ENCODE assay signal across 7 mouse cellular contexts in the genomic region with DNA sequence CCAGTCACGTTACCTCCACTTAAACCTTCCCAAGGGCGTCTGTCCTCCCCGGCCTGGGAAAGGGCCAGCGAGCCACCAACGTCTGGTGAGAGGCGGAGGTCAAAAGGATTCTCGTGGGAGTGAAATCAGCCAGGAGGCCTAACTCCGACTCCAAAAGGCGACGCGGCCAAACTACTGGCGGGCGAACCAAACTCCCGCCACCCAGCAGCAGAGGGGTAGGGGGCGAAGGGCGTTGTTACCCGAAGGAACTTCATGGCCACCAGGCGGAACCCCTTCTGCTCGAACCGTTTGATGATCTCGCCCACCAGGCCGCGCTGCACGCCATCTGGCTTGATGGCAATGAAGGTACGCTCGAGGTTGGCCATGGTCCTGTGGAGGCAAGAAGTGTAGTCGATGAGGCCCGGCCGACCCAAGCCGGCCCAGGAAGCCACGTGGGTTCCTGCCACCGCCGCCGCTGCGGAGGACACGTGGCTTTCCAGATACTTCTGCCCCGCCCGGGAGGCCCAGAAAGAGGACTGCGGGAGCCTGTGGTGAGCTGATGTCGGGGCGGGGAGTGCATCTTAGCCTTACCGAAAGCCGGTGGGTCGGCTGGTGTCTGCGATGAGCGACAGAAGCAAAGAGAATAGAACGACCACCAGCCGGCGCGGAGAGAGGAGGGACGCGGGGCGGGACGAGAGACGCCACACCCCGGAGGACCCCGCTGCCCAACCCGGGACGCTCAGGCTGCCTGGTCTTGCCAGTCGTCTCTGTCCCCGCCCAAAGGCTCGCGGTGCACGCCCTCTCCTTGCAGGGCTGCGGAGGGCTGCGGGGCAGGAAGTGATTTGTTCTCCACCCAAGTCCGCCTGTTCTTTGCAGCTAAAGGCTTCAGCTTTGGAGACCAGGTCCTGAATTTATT. TPM values are rescaled to one million over a fixed set of nuclear protein-coding genes. Genes with fewer than 3 reads are reported as not detected.
A peak's percentile ranks its signal among the peaks of the same experiment; 100 is the strongest.
DNase-seq lines count a peak whose midpoint lies in the region; ATAC-seq lines count a peak whose summit lies in the region.

No protein-coding gene starts in this region.

- H3K4me3 ChIP-seq in embryonic facial prominence, embryonic 10.5 days = peak overlapping the region; percentile 72
- peak overlapping the region; percentile 64 for H3K4me3 ChIP-seq in midbrain, embryonic 11.5 days (ENCODE audit: low read depth, low read length)

- no peaks in the 10 kb centered on the region for H3K9me3 ChIP-seq in embryonic facial prominence, embryonic 10.5 days
- no peaks in the 10 kb centered on the region for H3K9me3 ChIP-seq in midbrain, embryonic 11.5 days (ENCODE audit: control insufficient read depth, low read length)

- peaks cover 50% of the 10 kb centered on the region for H3K4me1 ChIP-seq in embryonic facial prominence, embryonic 10.5 days
- H3K4me1 ChIP-seq in midbrain, embryonic 11.5 days (ENCODE audit: control insufficient read depth, insufficient read depth, low read length) = peaks cover 13% of the 10 kb centered on the region

- peaks cover 74% of the 10 kb centered on the region for H3K36me3 ChIP-seq in embryonic facial prominence, embryonic 10.5 days (replicated peaks)
- H3K36me3 ChIP-seq in midbrain, embryonic 11.5 days (ENCODE audit: control insufficient read depth, insufficient read depth, low read length) = peaks cover 18% of the 10 kb centered on the region; the same call in 1 of the 2 replicates

- peak overlapping the region; percentile 78 for H3K9ac ChIP-seq in midbrain, embryonic 11.5 days (ENCODE audit: low read length)

- H3K27me3 ChIP-seq in embryonic facial prominence, embryonic 10.5 days (replicated peaks; ENCODE audit: low read depth, poor library complexity, severe bottlenecking) = no peaks in the 10 kb centered on the region
- H3K27me3 ChIP-seq in midbrain, embryonic 11.5 days (ENCODE audit: control insufficient read depth, insufficient read depth, low read length) = no peaks in the 10 kb centered on the region

- intact Hi-C loops in left cerebral cortex, postnatal 4 days (cut with DNase I) = no loop called here

- peak; percentile 98 for DNase-seq in adrenal gland, postnatal 14 days
- DNase-seq in embryonic facial prominence, embryonic 10.5 days (ENCODE audit: low spot score) = peak; percentile 97
- peak; percentile 93 for DNase-seq in kidney, adult 11 months
- peak; percentile 94 for DNase-seq in left cerebral cortex, postnatal 4 days
- DNase-seq in midbrain, embryonic 11.5 days (ENCODE audit: low spot score, missing footprints) = peak; percentile 98
- DNase-seq in skeletal muscle tissue, adult 2 months (ENCODE audit: low read depth, low spot score) = peak; percentile 89

- peak overlapping the region; percentile 88 for H3K27ac ChIP-seq in embryonic facial prominence, embryonic 10.5 days (replicated peaks)
- H3K27ac ChIP-seq in midbrain, embryonic 11.5 days (ENCODE audit: low read depth, low read length) = peak overlapping the region; percentile 87

- ATAC-seq in granulocyte monocyte progenitor cell, adult 5-6 weeks (replicated peaks; ENCODE audit: poor library complexity, severe bottlenecking) = peak; percentile 94
- peak; percentile 98 for ATAC-seq in midbrain, embryonic 11.5 days (ENCODE audit: low FRiP score)

- under 1% methylated on average over 67 of the region's 67 CpGs for WGBS in embryonic facial prominence, embryonic 10.5 days
- WGBS in midbrain, embryonic 11.5 days = under 1% methylated on average over 66 of the region's 67 CpGs

- H3K4me2 ChIP-seq in midbrain, embryonic 11.5 days = peak overlapping the region; percentile 91

RNA-seq across cellular contexts. Expression of gene Nme2, which starts 0.6 kb away (rescaled TPM):
- total RNA-seq in adrenal gland, postnatal 14 days (2021) = 444 and 470 TPM in 2 replicates
- polyA plus RNA-seq in embryonic facial prominence, embryonic 10.5 days (2016; fragmentation: Nextera tagmentation; extraction: Ambion mirVana) = 138 and 157 TPM in 2 replicates
- 640 and 684 TPM in 2 replicates for total RNA-seq in granulocyte monocyte progenitor cell, adult 5-6 weeks (2014; fragmentation: Nextera tagmentation)
- total RNA-seq in granulocyte monocyte progenitor cell, adult 5-6 weeks (2017) = 250 and 253 TPM in 2 replicates
- total RNA-seq in left cerebral cortex, postnatal 4 days (2021) = 100 to 1,000 TPM; 317 to 378 TPM
- polyA plus RNA-seq in midbrain, embryonic 11.5 days (2014; fragmentation: Nextera tagmentation; extraction: Ambion mirVana) = 142 and 144 TPM in 2 replicates

RNA-seq across cellular contexts. Expression of gene Gm20390, which starts 12.6 kb away (rescaled TPM):
- 75.0 and 82.4 TPM in 2 replicates for total RNA-seq in adrenal gland, postnatal 14 days (2021)
- 532 and 553 TPM in 2 replicates for polyA plus RNA-seq in embryonic facial prominence, embryonic 10.5 days (2016; fragmentation: Nextera tagmentation; extraction: Ambion mirVana)
- 112 and 180 TPM in 2 replicates for total RNA-seq in granulocyte monocyte progenitor cell, adult 5-6 weeks (2014; fragmentation: Nextera tagmentation)
- total RNA-seq in granulocyte monocyte progenitor cell, adult 5-6 weeks (2017) = not detected in 2 replicates
- 100 to 1,000 TPM; 188 to 195 TPM for total RNA-seq in left cerebral cortex, postnatal 4 days (2021)
- polyA plus RNA-seq in midbrain, embryonic 11.5 days (2014; fragmentation: Nextera tagmentation; extraction: Ambion mirVana) = 345 and 375 TPM in 2 replicates

RNA-seq across cellular contexts. Expression of gene Nme1, which starts 12.8 kb away (rescaled TPM):
- total RNA-seq in adrenal gland, postnatal 14 days (2021) = 34.8 and 39.2 TPM in 2 replicates
- 352 and 375 TPM in 2 replicates for polyA plus RNA-seq in embryonic facial prominence, embryonic 10.5 days (2016; fragmentation: Nextera tagmentation; extraction: Ambion mirVana)
- 78.3 and 96.2 TPM in 2 replicates for total RNA-seq in granulocyte monocyte progenitor cell, adult 5-6 weeks (2014; fragmentation: Nextera tagmentation)
- total RNA-seq in granulocyte monocyte progenitor cell, adult 5-6 weeks (2017) = 178 and 237 TPM in 2 replicates
- total RNA-seq in left cerebral cortex, postnatal 4 days (2021) = 100 to 1,000 TPM; 110 to 115 TPM
- polyA plus RNA-seq in midbrain, embryonic 11.5 days (2014; fragmentation: Nextera tagmentation; extraction: Ambion mirVana) = 200 and 215 TPM in 2 replicates

RNA-seq across cellular contexts. Expression of gene Spag9, which starts 40.4 kb away (rescaled TPM):
- 120 and 121 TPM in 2 replicates for total RNA-seq in adrenal gland, postnatal 14 days (2021)
- polyA plus RNA-seq in embryonic facial prominence, embryonic 10.5 days (2016; fragmentation: Nextera tagmentation; extraction: Ambion mirVana) = 35.5 and 39.4 TPM in 2 replicates
- total RNA-seq in granulocyte monocyte progenitor cell, adult 5-6 weeks (2014; fragmentation: Nextera tagmentation) = 25.3 and 42.8 TPM in 2 replicates
- 51.1 and 59.8 TPM in 2 replicates for total RNA-seq in granulocyte monocyte progenitor cell, adult 5-6 weeks (2017)
- 100 to 1,000 TPM; 232 to 235 TPM for total RNA-seq in left cerebral cortex, postnatal 4 days (2021)
- 107 and 118 TPM in 2 replicates for polyA plus RNA-seq in midbrain, embryonic 11.5 days (2014; fragmentation: Nextera tagmentation; extraction: Ambion mirVana)

Comparison
In these comparisons a context has a peak if more than half of its experiments do, and no peak if none do; other contexts are left out.
1. Peak in every context shown above with its lines: DNase-seq, ATAC-seq, H3K4me3 ChIP-seq and H3K27ac ChIP-seq.